Mouse (Mus musculus) liver, adult 2 months (tissue): ENCODE measurements around the gene Hc.

Experiments
- CTCF ChIP-seq: fragments of 200-500 bp; IDR thresholded peaks from 2 replicates; pipeline ENCODE4 v1.5.1; 2011; ENCODE audit warnings: low read depth, low read length, control low read depth
- POLR2A ChIP-seq: fragments of 200-500 bp; IDR thresholded peaks from 2 replicates; pipeline ENCODE4 v1.6.1; 2011; ENCODE audit warnings: low read length, control low read depth; ENCODE audit not compliant: insufficient read depth; ENCODE audit errors: extremely low read depth

GRCm38 (mm10) chr2:35110521-35110920 is 49.3 kb upstream of the Hc start:
- TF ChIP-seq CTCF (no peak), POLR2A (no peak)
